Mouse (Mus musculus): ENCODE data around the gene Mllt3. TPM values are rescaled to one million over a fixed set of nuclear protein-coding genes. Genes with fewer than 3 reads are reported as not detected.

The Mllt3 gene
- polyA plus RNA-seq, 1 experiment from 2014 or later = 73.2 TPM

Other genes with a start within 250 kb of the Mllt3 start
- gene Focad, start 61.3 kb upstream of the Mllt3 start, polyA plus RNA-seq (2014; fragmentation: Nextera tagmentation; extraction: Ambion mirVana) = 14.6 and 17.7 TPM in 2 replicates

Data from hindbrain, embryonic 11.5 days (tissue).